Mouse (Mus musculus) embryo, embryonic 10 days (tissue): ENCODE measurements at regions not wholly inside any gene's neighbourhood (a gene's known extent, or its start where the extent isn't known, plus 50 kb on each side); places are given as distances from the start of the nearest gene placed in this dataset.
A peak's percentile ranks its signal among the peaks of the same experiment; 100 is the strongest.

Source experiments
- DNase-seq: peaks from one replicate; pipeline ENCODE4 v3.0.0-alpha.2; 2015; ENCODE audit warnings: low spot score

DNA sequence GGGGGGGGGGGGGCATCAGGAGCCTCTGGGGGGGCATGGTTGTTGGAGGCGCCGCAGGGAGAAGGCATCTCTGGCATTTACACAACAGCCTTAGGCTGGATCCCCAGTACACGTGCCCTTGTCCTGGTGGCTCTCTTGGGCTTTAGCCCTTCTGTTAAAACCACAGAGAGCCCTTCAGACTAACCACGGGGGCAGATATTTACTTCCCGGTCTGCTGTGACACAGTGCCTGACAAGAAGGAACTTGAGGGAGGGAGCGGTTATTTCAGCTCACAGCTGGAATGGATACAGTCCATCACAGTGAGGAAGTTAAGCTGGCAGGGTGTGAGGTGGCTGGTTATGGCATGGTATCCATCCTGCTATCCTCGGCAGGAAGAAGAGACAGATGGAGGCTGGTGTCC lies 71.0 kb upstream of the Gm11733 start:
- no peak for DNase-seq

DNA sequence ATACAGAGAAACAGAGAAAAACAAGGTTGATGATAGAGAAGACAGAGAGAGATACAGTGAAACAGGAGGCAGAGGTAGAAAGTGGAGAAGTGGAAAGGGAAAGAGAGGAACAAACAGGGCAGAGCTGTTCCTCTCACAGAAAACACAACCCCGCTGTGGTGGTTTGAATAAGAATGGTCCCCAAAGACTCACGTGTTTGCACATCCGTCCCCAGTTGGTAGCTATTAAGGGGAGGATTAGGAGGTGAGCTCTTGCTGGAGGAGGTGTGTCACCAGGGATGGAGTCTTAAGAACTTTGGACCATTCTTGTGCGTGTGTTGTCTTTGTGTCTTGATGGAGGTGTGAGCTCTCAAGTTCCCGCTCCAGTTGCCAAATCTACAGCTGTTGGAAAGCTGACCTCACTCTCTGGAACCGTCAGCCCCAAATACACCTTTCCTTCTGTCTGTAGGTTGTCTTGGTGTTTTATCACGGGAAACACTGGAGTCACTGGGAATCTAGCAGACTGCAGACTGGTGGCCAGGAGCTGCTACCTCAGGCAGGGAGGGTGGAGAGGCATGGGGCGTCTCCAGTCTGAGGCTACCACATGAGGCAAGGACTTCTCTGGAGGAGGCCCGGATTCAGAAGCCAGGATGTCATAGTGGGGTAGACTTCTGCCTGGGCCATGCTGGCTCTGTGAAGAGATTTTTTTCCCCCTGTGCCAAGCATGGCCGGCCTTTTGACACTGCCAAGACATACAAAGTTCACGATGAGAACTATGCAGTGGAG lies 70.0 kb upstream of the Gm11733 start:
- DNase-seq: no peak

- peak; percentile 77 for DNase-seq
These were observed 69.3 kb upstream of the Gm11733 start for GRCm38 (mm10) chr11:117414871-117415323.

DNA sequence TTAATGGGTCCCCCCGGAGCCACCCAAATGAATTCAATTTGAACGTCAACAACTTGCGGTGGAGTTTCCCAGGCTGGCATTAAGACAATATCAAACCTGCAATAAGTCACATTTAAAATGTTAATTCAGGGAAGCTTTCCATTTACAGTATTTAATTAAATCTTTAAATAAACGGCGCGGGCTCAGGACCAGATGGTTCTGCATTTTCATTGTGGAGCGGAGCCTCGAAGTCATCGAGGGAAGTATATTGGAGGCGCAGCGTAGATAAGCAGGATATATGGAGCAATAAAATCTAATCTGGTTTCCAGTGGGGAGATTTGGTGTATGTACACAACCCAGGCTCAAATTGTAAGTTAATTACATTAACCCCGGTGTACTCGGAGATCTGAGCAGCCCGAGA lies 68.7 kb upstream of the Gm11733 start:
- no peak for DNase-seq

GRCm38 (mm10) chr11:117415955-117416354 lies 68.2 kb upstream of the Gm11733 start:
- DNase-seq: peak; percentile 81

DNA sequence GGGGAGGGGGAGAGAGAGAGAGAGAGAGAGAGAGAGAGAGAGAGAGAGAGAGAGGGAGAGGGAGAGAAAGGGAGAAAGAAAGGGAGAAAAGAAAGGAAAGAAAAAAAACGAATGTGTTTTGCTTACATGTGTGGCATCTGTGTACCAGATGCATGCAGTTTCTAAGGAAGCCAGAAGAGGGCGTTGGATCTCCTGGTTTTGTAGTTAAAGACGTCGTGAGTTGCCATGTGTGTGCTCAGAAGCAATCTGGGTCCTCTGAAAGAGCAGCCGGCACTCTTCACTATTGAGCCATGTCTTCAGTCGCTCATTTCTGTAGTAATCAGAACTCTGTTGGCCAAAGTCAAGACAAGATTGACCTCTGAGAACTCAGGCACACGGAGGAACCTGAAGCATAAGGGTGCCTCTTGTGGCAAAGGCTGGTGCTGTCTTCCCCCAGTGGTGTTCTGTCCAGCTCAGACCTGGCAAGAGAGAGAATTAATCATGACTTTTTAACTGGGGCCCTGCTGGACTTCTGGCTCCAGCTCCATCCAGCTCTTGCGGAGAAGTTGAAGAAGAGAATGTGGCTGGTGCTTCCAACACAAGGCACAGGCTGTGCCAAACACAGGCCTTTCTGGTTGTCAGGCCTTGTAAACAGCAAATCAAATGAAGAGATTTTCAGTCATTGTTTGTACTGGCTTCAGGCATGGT lies 67.0 kb upstream of the Gm11733 start:
- DNase-seq: no peak

- no peak for DNase-seq
These were observed 66.1 kb upstream of the Gm11733 start for GRCm38 (mm10) chr11:117417959-117418574.

DNA sequence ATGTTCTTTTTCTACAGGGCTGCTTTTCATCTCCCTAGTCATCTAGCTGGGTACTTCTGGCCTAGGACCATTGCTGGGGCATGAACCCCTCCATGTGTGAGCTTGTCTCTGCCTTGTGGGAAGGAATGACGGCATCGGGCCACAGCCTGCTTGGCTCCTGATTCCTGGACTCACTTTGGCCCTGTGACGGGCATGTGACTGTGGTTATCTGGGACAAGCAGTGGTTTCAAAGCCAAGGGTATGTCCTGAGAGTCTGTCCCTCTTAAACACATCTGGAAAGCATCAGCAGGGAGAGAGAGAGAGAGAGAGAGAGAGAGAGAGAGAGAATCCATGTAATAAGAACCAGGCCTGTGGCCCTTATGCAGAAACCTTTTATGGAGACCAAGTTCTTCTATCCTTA lies 65.2 kb upstream of the Gm11733 start:
- DNase-seq: peak; percentile 61

- DNase-seq: no peak
These were observed 64.7 kb upstream of the Gm11733 start for GRCm38 (mm10) chr11:117419351-117419969.

DNA sequence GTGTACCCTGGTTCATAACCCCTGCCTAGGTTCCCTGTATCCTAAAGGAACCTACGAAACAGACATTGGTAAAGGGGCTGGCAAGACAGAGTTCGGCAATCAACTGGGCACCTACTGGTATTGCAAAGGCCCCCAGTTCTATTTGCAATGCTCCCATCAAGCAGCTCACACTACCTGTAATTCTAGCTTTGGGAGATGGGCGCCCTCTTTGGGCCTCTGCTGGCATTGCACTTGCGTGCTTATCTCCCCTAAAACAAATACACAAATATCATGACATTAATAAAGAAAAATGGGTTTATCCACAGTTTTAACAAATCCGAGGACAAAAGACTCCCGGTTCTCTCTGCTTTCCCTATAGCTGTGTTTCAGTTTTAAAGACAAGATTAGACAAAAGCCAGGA lies 61.5 kb upstream of the Gm11733 start:
- DNase-seq: no peak

GRCm38 (mm10) chr11:117423422-117423821 lies 60.7 kb upstream of the Gm11733 start:
- DNase-seq: no peak

DNA sequence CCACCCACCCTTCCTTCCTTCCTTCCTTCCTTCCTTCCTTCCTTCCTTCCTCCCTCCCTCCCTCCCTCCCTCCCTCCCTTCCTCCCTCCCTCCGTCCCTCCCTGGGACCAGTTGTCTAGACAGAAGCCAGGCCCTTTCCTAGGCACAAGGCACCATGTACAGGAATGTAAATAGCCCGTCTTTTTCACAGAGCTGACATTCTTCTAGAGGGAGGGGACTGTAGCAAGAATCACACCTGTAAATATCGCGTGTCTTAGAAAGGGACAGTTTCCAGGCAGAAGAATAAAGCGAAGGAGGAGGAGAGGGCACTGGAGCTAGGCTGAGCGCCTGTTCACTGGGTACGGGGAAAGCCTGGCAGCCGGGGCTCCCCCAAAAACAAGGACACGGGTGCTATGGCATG lies 58.7 kb upstream of the Gm11733 start:
- no peak for DNase-seq

- DNase-seq: peak; percentile 74
These were observed 58.2 kb upstream of the Gm11733 start for GRCm38 (mm10) chr11:117425927-117426326.

- DNase-seq: no peak
These were observed 57.5 kb upstream of the Gm11733 start for GRCm38 (mm10) chr11:117426651-117427050.

- no peak for DNase-seq
These were observed 56.2 kb upstream of the Gm11733 start for GRCm38 (mm10) chr11:117427808-117428510.

DNA sequence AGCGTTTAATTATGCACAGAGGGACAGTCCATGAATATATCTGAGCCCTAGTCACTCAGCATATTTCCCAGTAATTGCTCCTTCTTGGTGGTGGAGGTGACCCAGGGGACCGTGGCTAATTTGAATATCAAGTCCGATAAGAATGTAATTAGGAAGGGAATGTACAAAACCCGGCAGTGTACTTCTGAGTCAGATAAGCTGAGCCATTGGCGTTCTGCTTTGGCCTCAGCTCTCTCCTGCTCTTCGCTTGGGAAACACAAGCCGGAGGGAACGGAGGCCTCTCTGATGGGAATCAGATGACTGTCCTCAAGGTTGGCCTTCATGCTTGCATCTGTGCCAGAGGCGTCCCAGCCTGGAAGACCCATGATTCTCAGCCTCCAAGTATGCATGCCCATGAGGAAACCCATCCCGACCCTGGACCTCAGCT lies 54.8 kb upstream of the Gm11733 start:
- no peak for DNase-seq

DNA sequence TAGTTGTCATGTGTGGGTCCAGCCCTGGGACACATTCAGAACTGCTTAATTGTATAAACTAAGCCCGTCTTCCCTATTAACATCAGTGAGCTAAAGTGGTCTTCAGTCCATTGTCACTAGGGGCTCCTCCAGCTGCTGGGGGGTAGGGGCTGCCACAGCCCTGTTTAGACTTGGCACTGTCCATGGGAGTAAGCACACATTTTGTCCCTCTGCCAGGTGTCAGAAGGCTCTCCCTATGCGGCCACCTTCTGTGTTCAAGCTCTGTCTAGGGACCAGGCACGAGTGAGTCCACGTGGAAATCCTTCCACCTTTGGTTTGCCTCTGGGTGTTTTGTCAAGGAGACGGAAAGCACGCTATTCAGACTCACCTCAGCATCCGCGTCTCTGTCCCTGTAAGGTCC lies 54.3 kb upstream of the Gm11733 start:
- DNase-seq: no peak

- DNase-seq: no peak
These were observed 50.1 kb upstream of the Gm11733 start for GRCm38 (mm10) chr11:117434056-117434455.
